Mouse (Mus musculus): Measurements from ENCODE around the gene Parp4. TPM values are rescaled to one million over a fixed set of nuclear protein-coding genes. Genes with fewer than 3 reads are reported as not detected.

Gene Parp4
- polyA plus RNA-seq, 1 experiment from 2014 or later: 0.68 TPM

GRCm38 (mm10) chr14:56598759-56599158, 23.3 kb downstream of the Parp4 start:
- no peaks in the 10 kb centered on the region for H3K27me3 ChIP-seq (replicated peaks; ENCODE audit: control insufficient read depth, insufficient read depth, low read length)
- no peak overlapping the region for H3K9ac ChIP-seq (replicated peaks; ENCODE audit: low read depth, low read length)
- no peak for ATAC-seq
- H3K4me3 ChIP-seq (replicated peaks; ENCODE audit: low read length): no peak overlapping the region
- H3K9me3 ChIP-seq (ENCODE audit: control insufficient read depth, low read length): no peaks in the 10 kb centered on the region
- WGBS: 44% methylated on average over 6 of the region's 6 CpGs
- H3K4me2 ChIP-seq (ENCODE audit: low read length): no peak overlapping the region
- H3K27ac ChIP-seq (ENCODE audit: low read length): no peak overlapping the region
- no peaks in the 10 kb centered on the region for H3K36me3 ChIP-seq (ENCODE audit: control insufficient read depth, insufficient read depth)
- 0 out of 2 replicates have a peak, but pooled peaks cover 4% of the 10 kb centered on the region for H3K4me1 ChIP-seq (replicated peaks; ENCODE audit: control insufficient read depth, insufficient read depth, low read length)

GRCm38 (mm10) chr14:56602069-56602468, 26.6 kb downstream of the Parp4 start:
- Histone ChIP-seq H3K27ac (ENCODE audit: low read length) (no peak overlapping the region), H3K9me3 (ENCODE audit: control insufficient read depth, low read length) (no peaks in the 10 kb centered on the region), H3K4me1 (replicated peaks; ENCODE audit: control insufficient read depth, insufficient read depth, low read length) (0 out of 2 replicates have a peak, but pooled peaks cover 4% of the 10 kb centered on the region), H3K4me3 (replicated peaks; ENCODE audit: low read length) (no peak overlapping the region), H3K9ac (replicated peaks; ENCODE audit: low read depth, low read length) (no peak overlapping the region), H3K36me3 (ENCODE audit: control insufficient read depth, insufficient read depth) (no peaks in the 10 kb centered on the region), H3K4me2 (ENCODE audit: low read length) (no peak overlapping the region), H3K27me3 (replicated peaks; ENCODE audit: control insufficient read depth, insufficient read depth, low read length) (no peaks in the 10 kb centered on the region)
- ATAC-seq: peak; percentile 84
- WGBS: 58% methylated on average over 9 of the region's 9 CpGs

GRCm38 (mm10) chr14:56604438-56604837, 29.0 kb downstream of the Parp4 start:
- H3K27ac ChIP-seq (ENCODE audit: low read length): no peak overlapping the region
- WGBS: 94% methylated on average over 5 of the region's 5 CpGs
- H3K9me3 ChIP-seq (ENCODE audit: control insufficient read depth, low read length): no peaks in the 10 kb centered on the region
- H3K27me3 ChIP-seq (replicated peaks; ENCODE audit: control insufficient read depth, insufficient read depth, low read length): no peaks in the 10 kb centered on the region
- no peak for ATAC-seq
- H3K4me2 ChIP-seq (ENCODE audit: low read length): no peak overlapping the region
- H3K4me3 ChIP-seq (replicated peaks; ENCODE audit: low read length): no peak overlapping the region
- no peak overlapping the region for H3K9ac ChIP-seq (replicated peaks; ENCODE audit: low read depth, low read length)
- 0 out of 2 replicates have a peak, but pooled peaks cover 4% of the 10 kb centered on the region for H3K4me1 ChIP-seq (replicated peaks; ENCODE audit: control insufficient read depth, insufficient read depth, low read length)
- H3K36me3 ChIP-seq (ENCODE audit: control insufficient read depth, insufficient read depth): no peaks in the 10 kb centered on the region

- no peak overlapping the region for H3K27ac ChIP-seq (ENCODE audit: low read length)
- H3K4me1 ChIP-seq (replicated peaks; ENCODE audit: control insufficient read depth, insufficient read depth, low read length): 0 out of 2 replicates have a peak, but pooled peaks cover 4% of the 10 kb centered on the region
- H3K4me2 ChIP-seq (ENCODE audit: low read length): no peak overlapping the region
- no peak overlapping the region for H3K4me3 ChIP-seq (replicated peaks; ENCODE audit: low read length)
- no peaks in the 10 kb centered on the region for H3K27me3 ChIP-seq (replicated peaks; ENCODE audit: control insufficient read depth, insufficient read depth, low read length)
- 83% methylated on average over 4 of the region's 4 CpGs for WGBS
- H3K9ac ChIP-seq (replicated peaks; ENCODE audit: low read depth, low read length): no peak overlapping the region
- no peak for ATAC-seq
- no peaks in the 10 kb centered on the region for H3K36me3 ChIP-seq (ENCODE audit: control insufficient read depth, insufficient read depth)
- no peaks in the 10 kb centered on the region for H3K9me3 ChIP-seq (ENCODE audit: control insufficient read depth, low read length)
Observed at GRCm38 (mm10) chr14:56605136-56605535, 29.7 kb downstream of the Parp4 start.

DNA sequence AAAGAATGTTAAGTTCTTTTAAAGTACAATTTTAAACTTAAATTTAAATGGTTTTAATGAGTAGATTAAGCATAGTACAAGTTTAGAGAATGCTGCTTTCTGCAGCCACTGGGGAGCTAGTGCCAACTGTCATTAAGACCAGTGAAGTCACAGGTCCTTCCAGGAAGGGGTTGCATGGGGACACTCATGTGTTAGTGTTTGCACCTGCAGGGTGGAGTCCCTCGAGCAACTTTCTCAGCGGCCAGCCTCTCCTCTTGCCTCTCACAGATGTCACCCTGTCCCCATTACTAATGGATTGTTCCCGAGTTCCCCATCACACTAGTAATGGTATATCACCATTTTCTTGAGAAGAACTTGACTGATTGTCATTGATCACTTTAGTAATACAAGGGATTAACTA, 37.8 kb downstream of the Parp4 start:
- Histone ChIP-seq H3K27ac (ENCODE audit: low read length) (no peak overlapping the region), H3K4me3 (replicated peaks; ENCODE audit: low read length) (no peak overlapping the region), H3K9ac (replicated peaks; ENCODE audit: low read depth, low read length) (no peak overlapping the region), H3K36me3 (ENCODE audit: control insufficient read depth, insufficient read depth) (no peaks in the 10 kb centered on the region), H3K27me3 (replicated peaks; ENCODE audit: control insufficient read depth, insufficient read depth, low read length) (no peaks in the 10 kb centered on the region), H3K4me1 (replicated peaks; ENCODE audit: control insufficient read depth, insufficient read depth, low read length) (no peaks in the 10 kb centered on the region), H3K4me2 (ENCODE audit: low read length) (no peak overlapping the region), H3K9me3 (ENCODE audit: control insufficient read depth, low read length) (no peaks in the 10 kb centered on the region)
- 85% methylated on average over 3 of the region's 3 CpGs for WGBS
- no peak for ATAC-seq

GRCm38 (mm10) chr14:56617470-56617869, 42.1 kb downstream of the Parp4 start:
- H3K4me2 ChIP-seq (ENCODE audit: low read length): no peak overlapping the region
- H3K4me1 ChIP-seq (replicated peaks; ENCODE audit: control insufficient read depth, insufficient read depth, low read length): no peaks in the 10 kb centered on the region
- no peak overlapping the region for H3K27ac ChIP-seq (ENCODE audit: low read length)
- H3K27me3 ChIP-seq (replicated peaks; ENCODE audit: control insufficient read depth, insufficient read depth, low read length): no peaks in the 10 kb centered on the region
- no peak overlapping the region for H3K4me3 ChIP-seq (replicated peaks; ENCODE audit: low read length)
- no peak overlapping the region for H3K9ac ChIP-seq (replicated peaks; ENCODE audit: low read depth, low read length)
- no peak for ATAC-seq
- no peaks in the 10 kb centered on the region for H3K9me3 ChIP-seq (ENCODE audit: control insufficient read depth, low read length)
- WGBS: 81% methylated on average over 1 of the region's 1 CpGs
- H3K36me3 ChIP-seq (ENCODE audit: control insufficient read depth, insufficient read depth): no peaks in the 10 kb centered on the region

DNA sequence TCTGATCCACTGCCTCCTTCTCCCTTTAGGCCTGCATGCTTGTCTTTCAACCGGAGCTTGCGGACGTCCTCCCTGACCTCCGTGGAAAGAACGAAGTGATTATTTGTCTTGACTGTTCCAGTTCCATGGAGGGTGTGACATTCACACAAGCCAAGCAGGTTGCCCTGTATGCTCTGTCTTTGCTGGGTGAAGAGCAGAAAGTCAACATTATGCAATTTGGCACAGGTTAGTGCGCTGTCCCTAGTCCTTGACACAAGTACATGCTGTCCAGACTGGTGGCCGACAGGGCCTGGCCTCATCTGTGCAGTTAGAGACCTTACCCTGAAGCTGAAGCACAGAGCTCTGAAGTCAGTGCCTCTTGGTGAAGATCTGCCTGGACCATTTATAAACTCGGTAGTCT, 45.0 kb downstream of the Parp4 start:
- 91% methylated on average over 8 of the region's 8 CpGs for WGBS
- Histone ChIP-seq H3K9ac (replicated peaks; ENCODE audit: low read depth, low read length) (no peak overlapping the region), H3K4me2 (ENCODE audit: low read length) (no peak overlapping the region), H3K4me1 (replicated peaks; ENCODE audit: control insufficient read depth, insufficient read depth, low read length) (no peaks in the 10 kb centered on the region), H3K9me3 (ENCODE audit: control insufficient read depth, low read length) (no peaks in the 10 kb centered on the region), H3K27me3 (replicated peaks; ENCODE audit: control insufficient read depth, insufficient read depth, low read length) (no peaks in the 10 kb centered on the region), H3K36me3 (ENCODE audit: control insufficient read depth, insufficient read depth) (no peaks in the 10 kb centered on the region), H3K4me3 (replicated peaks; ENCODE audit: low read length) (no peak overlapping the region), H3K27ac (ENCODE audit: low read length) (no peak overlapping the region)
- no peak for ATAC-seq

- H3K4me2 ChIP-seq (ENCODE audit: low read length): no peak overlapping the region
- no peak overlapping the region for H3K27ac ChIP-seq (ENCODE audit: low read length)
- no peak for ATAC-seq
- H3K4me3 ChIP-seq (replicated peaks; ENCODE audit: low read length): no peak overlapping the region
- WGBS: 92% methylated on average over 4 of the region's 4 CpGs
- H3K9me3 ChIP-seq (ENCODE audit: control insufficient read depth, low read length): no peaks in the 10 kb centered on the region
- no peak overlapping the region for H3K9ac ChIP-seq (replicated peaks; ENCODE audit: low read depth, low read length)
- H3K4me1 ChIP-seq (replicated peaks; ENCODE audit: control insufficient read depth, insufficient read depth, low read length): no peaks in the 10 kb centered on the region
- no peaks in the 10 kb centered on the region for H3K36me3 ChIP-seq (ENCODE audit: control insufficient read depth, insufficient read depth)
- H3K27me3 ChIP-seq (replicated peaks; ENCODE audit: control insufficient read depth, insufficient read depth, low read length): no peaks in the 10 kb centered on the region
Observed at GRCm38 (mm10) chr14:56626202-56626601, 50.8 kb downstream of the Parp4 start.

DNA sequence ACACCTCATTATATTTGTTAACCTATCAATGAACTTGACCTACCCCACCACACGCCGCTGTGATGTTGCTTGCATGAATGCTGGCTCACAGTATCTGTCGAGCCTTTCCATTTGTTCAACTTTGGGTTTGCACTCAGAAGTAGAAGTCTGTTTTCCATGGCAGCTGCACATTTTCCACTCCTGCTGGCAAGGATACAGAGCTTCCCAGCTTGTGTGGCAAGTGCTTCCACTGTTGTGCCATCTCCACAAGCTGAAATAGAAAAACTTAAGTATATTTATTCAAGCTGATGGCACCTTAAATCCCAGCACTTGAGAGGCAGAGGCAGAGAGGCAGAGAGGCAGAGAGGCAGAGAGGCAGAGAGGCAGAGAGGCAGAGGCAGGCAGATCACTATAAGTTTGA, 52.9 kb downstream of the Parp4 start:
- Histone ChIP-seq H3K27ac (ENCODE audit: low read length) (no peak overlapping the region), H3K9ac (replicated peaks; ENCODE audit: low read depth, low read length) (no peak overlapping the region), H3K4me1 (replicated peaks; ENCODE audit: control insufficient read depth, insufficient read depth, low read length) (no peaks in the 10 kb centered on the region), H3K36me3 (ENCODE audit: control insufficient read depth, insufficient read depth) (no peaks in the 10 kb centered on the region), H3K27me3 (replicated peaks; ENCODE audit: control insufficient read depth, insufficient read depth, low read length) (no peaks in the 10 kb centered on the region), H3K4me2 (ENCODE audit: low read length) (no peak overlapping the region), H3K4me3 (replicated peaks; ENCODE audit: low read length) (no peak overlapping the region), H3K9me3 (ENCODE audit: control insufficient read depth, low read length) (no peaks in the 10 kb centered on the region)
- ATAC-seq: no peak
- 78% methylated on average over 3 of the region's 3 CpGs for WGBS

- Histone ChIP-seq H3K4me3 (replicated peaks; ENCODE audit: low read length) (no peak overlapping the region), H3K27me3 (replicated peaks; ENCODE audit: control insufficient read depth, insufficient read depth, low read length) (no peaks in the 10 kb centered on the region), H3K9me3 (ENCODE audit: control insufficient read depth, low read length) (no peaks in the 10 kb centered on the region), H3K9ac (replicated peaks; ENCODE audit: low read depth, low read length) (no peak overlapping the region), H3K4me2 (ENCODE audit: low read length) (no peak overlapping the region), H3K27ac (ENCODE audit: low read length) (no peak overlapping the region), H3K36me3 (ENCODE audit: control insufficient read depth, insufficient read depth) (no peaks in the 10 kb centered on the region), H3K4me1 (replicated peaks; ENCODE audit: control insufficient read depth, insufficient read depth, low read length) (no peaks in the 10 kb centered on the region)
- 86% methylated on average over 2 of the region's 2 CpGs for WGBS
- no peak for ATAC-seq
Observed at GRCm38 (mm10) chr14:56631109-56631508, 55.7 kb downstream of the Parp4 start.
